Mouse (Mus musculus): ENCODE data around the gene Trpm1.

Gene Trpm1

DNA sequence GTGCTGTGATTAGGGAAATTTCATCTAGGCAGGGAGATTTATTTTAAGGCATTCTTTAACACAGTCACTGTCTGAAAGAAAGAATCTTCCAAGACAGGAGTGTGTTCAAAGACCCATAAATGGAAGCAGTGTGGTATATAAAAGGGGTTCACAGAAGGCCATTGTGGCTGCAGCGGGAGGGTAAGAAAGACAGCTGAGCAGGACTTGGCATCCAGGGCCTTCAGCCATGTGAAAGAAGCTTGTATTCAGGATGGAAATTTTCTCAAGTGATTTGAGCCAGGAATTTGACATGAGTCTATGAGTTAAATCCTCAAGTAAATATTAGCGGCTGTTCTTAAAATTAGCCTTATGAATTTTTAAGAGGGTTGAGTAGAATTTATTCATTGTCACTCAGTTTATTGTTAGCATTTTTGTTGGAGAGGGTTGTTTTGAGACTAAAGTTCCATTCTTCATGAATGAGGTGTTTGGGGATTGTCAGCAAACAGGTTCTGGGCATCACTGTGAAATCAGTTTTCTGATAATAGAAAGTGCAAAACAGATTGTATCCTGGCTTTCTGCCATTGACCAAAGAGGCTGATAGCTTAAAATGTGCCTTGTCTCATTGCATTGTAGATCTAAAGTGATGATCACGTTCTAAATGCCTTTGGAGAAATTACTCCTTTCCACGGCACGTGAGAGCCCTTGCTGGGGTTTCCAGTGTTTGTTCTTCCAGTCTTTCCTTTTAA is 142.8 kb downstream of the Trpm1 start:
- DNase-seq: no peak

DNA sequence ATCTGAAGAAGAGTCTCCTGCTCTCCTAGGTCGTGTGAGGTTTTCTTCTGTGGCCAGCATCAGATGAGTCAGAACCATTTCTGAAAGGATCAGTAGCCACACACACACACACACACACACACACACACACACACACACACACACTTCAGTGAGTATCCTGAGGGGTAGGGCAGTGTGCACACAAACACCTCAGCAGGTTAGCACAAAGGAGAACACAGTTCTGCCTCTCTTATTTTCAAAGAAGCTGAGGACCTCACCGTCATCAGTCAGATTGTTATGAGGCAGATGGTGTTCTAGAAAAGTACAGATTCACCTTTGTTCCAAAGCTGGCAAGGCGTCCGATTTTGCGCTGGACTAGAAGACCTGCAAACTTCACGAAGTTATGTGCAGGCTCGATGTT is 156.6 kb downstream of the Trpm1 start:
- DNase-seq: no peak

DNA sequence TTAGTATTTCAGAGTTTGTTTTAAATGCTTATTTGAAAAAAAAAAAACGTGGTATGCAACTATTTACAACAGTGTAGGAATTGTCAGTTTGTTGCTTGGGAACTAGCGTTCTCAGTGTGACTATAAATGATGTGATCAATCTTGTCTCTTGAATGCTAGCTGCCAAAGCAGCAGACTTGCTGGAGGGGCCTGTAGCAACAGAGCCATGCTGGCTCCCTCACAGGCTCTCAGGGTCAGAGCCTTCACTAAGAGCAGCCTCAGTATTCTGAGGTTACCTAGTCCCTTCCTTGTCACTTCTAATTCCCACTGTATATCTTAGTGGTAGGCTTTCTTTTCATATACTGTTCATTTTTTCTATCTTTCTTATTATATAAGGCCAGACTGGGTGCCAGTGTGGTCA is 157.1 kb downstream of the Trpm1 start:
- no peak for DNase-seq

DNA sequence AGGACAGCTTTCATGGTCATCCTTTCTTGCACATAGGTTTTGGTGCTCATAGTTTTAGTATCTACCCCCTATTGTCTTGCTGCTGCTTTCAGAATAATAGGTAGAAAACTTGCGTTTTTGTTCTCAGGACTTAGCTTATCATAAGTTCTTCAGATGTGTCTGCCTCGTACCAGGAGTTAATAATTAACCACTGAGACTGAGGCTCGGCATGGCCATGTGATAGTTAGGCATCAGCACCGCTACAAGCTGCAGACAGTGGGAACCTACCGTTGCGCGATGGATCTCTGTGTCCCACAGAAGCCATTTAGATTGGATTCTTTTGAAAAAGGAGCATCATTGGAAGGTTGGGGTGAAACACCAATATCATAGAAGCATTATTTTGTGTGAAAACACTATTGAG is 159.2 kb downstream of the Trpm1 start:
- no peak for DNase-seq
